Mouse (Mus musculus) 3T3-L1 (cell line): ENCODE data around the gene Rras2.

ENCODE experiments used
- DNase-seq: peaks from one replicate; pipeline ENCODE4 v3.0.0-alpha.2; 2015; ENCODE audit warnings: low read depth, low spot score

Rras2 gene

GRCm38 (mm10) chr7:114114284-114114683, 3.3 kb downstream of the Rras2 start:
- peak; percentile 58 for DNase-seq

- DNase-seq, result no peak
These were observed 7.1 kb downstream of the Rras2 start for GRCm38 (mm10) chr7:114110500-114110899.

GRCm38 (mm10) chr7:114105886-114106285, 11.7 kb downstream of the Rras2 start:
- DNase-seq, result no peak

GRCm38 (mm10) chr7:114103629-114104347, 13.8 kb downstream of the Rras2 start:
- no peak for DNase-seq

GRCm38 (mm10) chr7:114103152-114103551, 14.4 kb downstream of the Rras2 start:
- DNase-seq, result no peak

- no peak for DNase-seq
These were observed 15.0 kb downstream of the Rras2 start for GRCm38 (mm10) chr7:114102609-114103008.

GRCm38 (mm10) chr7:114101412-114101811, 16.2 kb downstream of the Rras2 start:
- no peak for DNase-seq

GRCm38 (mm10) chr7:114093548-114094174, 23.9 kb downstream of the Rras2 start:
- no peak for DNase-seq

GRCm38 (mm10) chr7:114090892-114091545, 26.6 kb downstream of the Rras2 start:
- DNase-seq, result no peak

GRCm38 (mm10) chr7:114090231-114090630, 27.4 kb downstream of the Rras2 start:
- DNase-seq, result peak; percentile 57

GRCm38 (mm10) chr7:114088918-114089317, 28.7 kb downstream of the Rras2 start:
- no peak for DNase-seq

GRCm38 (mm10) chr7:114087986-114088385, 29.6 kb downstream of the Rras2 start:
- no peak for DNase-seq

GRCm38 (mm10) chr7:114087341-114087740, 30.2 kb downstream of the Rras2 start:
- DNase-seq, result no peak

GRCm38 (mm10) chr7:114086021-114086710, 31.4 kb downstream of the Rras2 start:
- no peak for DNase-seq

- no peak for DNase-seq
These were observed 33.8 kb downstream of the Rras2 start for GRCm38 (mm10) chr7:114083760-114084159.

GRCm38 (mm10) chr7:114083088-114083487, 34.5 kb downstream of the Rras2 start:
- DNase-seq, result no peak

GRCm38 (mm10) chr7:114081633-114082420, 35.8 kb downstream of the Rras2 start:
- DNase-seq, result no peak

- DNase-seq, result no peak
These were observed 37.3 kb downstream of the Rras2 start for GRCm38 (mm10) chr7:114080250-114080649.

- peak; percentile 45 for DNase-seq
These were observed 38.2 kb downstream of the Rras2 start for GRCm38 (mm10) chr7:114079343-114079742.

GRCm38 (mm10) chr7:114074595-114074994, 43.0 kb downstream of the Rras2 start:
- no peak for DNase-seq

- no peak for DNase-seq
These were observed 43.4 kb downstream of the Rras2 start for GRCm38 (mm10) chr7:114074133-114074532.
